Mouse (Mus musculus) frontal cortex, adult (tissue): ENCODE data around the gene Rad51b.

Source experiments
- ATAC-seq: cut with Nextera tagmentation; 2 replicates; pipeline ENCODE4 v1.9.2; 2017; ENCODE audit warnings: mild to moderate bottlenecking, moderate library complexity, mixed read lengths; ENCODE audit not compliant: low TSS enrichment

Rad51b gene

GRCm38 (mm10) chr12:79732355-79733115 is 435.5 kb downstream of the Rad51b start:
- peak; percentile 73; the same call in 1 of the 2 replicates for ATAC-seq

- no peak for ATAC-seq
Observed at GRCm38 (mm10) chr12:79735341-79735785, 438.3 kb downstream of the Rad51b start.

- no peak for ATAC-seq
Observed at GRCm38 (mm10) chr12:79735882-79736281, 438.8 kb downstream of the Rad51b start.

GRCm38 (mm10) chr12:79738700-79739099 is 441.6 kb downstream of the Rad51b start:
- ATAC-seq, result no peak

GRCm38 (mm10) chr12:79739918-79740639 is 443.0 kb downstream of the Rad51b start:
- no peak for ATAC-seq

GRCm38 (mm10) chr12:79742211-79742610 is 445.1 kb downstream of the Rad51b start:
- no peak for ATAC-seq

- peak; percentile 52; the same call in 1 of the 2 replicates for ATAC-seq
Observed at GRCm38 (mm10) chr12:79744131-79744530, 447.0 kb downstream of the Rad51b start.

- no peak for ATAC-seq
Observed at GRCm38 (mm10) chr12:79745225-79745624, 448.1 kb downstream of the Rad51b start.

- ATAC-seq, result no peak
Observed at GRCm38 (mm10) chr12:79745845-79746510, 448.9 kb downstream of the Rad51b start.

GRCm38 (mm10) chr12:79747541-79747940 is 450.5 kb downstream of the Rad51b start:
- ATAC-seq, result no peak

GRCm38 (mm10) chr12:79748862-79749261 is 451.8 kb downstream of the Rad51b start:
- ATAC-seq, result no peak

- no peak; the same call in 1 of the 2 replicates for ATAC-seq
Observed at GRCm38 (mm10) chr12:79750253-79751125, 453.4 kb downstream of the Rad51b start.

GRCm38 (mm10) chr12:79751781-79752180 is 454.7 kb downstream of the Rad51b start:
- no peak for ATAC-seq

- no peak for ATAC-seq
Observed at GRCm38 (mm10) chr12:79752189-79752588, 455.1 kb downstream of the Rad51b start.

GRCm38 (mm10) chr12:79755617-79756016 is 458.5 kb downstream of the Rad51b start:
- ATAC-seq, result no peak

GRCm38 (mm10) chr12:79756352-79756751 is 459.3 kb downstream of the Rad51b start:
- no peak for ATAC-seq

GRCm38 (mm10) chr12:79757775-79758174 is 460.7 kb downstream of the Rad51b start:
- ATAC-seq, result no peak

GRCm38 (mm10) chr12:79759180-79759902 is 462.3 kb downstream of the Rad51b start:
- no peak for ATAC-seq

- no peak for ATAC-seq
Observed at GRCm38 (mm10) chr12:79761217-79761616, 464.1 kb downstream of the Rad51b start.

GRCm38 (mm10) chr12:79762087-79762486 is 465.0 kb downstream of the Rad51b start:
- no peak for ATAC-seq
